Mouse (Mus musculus): Measurements from ENCODE around the gene 4931406C07Rik. TPM values are rescaled to one million over a fixed set of nuclear protein-coding genes. Genes with fewer than 3 reads are reported as not detected.
A peak's percentile ranks its signal among the peaks of the same experiment; 100 is the strongest.

Gene 4931406C07Rik
- polyA plus RNA-seq, 1 experiment from 2014 or later: 15.4 TPM

GRCm38 (mm10) chr9:15279649-15280490, 26.4 kb downstream of the 4931406C07Rik start, which contains the start of gene Med17:
Med17 (minus strand) TSS chr9:15279931.
- H3K27ac ChIP-seq: peak within 1 kb of the TSS; percentile 93
- peak; percentile 99 for ATAC-seq (ENCODE audit: low FRiP score)
- peaks cover 27% of the 10 kb centered on the region for H3K4me1 ChIP-seq (replicated peaks)
- peaks cover 26% of the 10 kb centered on the region for H3K36me3 ChIP-seq
- no peaks in the 10 kb centered on the region for H3K27me3 ChIP-seq
- 1% methylated on average over 57 of the region's 57 CpGs for WGBS
- H3K4me3 ChIP-seq: peak within 1 kb of the TSS; percentile 95
- peak within 1 kb of the TSS; percentile 97 for H3K9ac ChIP-seq
- H3K4me2 ChIP-seq: peak within 1 kb of the TSS; percentile 82
- H3K9me3 ChIP-seq: no peaks in the 10 kb centered on the region

- WGBS: 10% methylated on average over 19 of the region's 19 CpGs
- H3K4me3 ChIP-seq: peak overlapping the region; percentile 95
Measured at GRCm38 (mm10) chr9:15279139-15279648, 27.1 kb downstream of the 4931406C07Rik start.

GRCm38 (mm10) chr9:15278343-15278742, 27.9 kb downstream of the 4931406C07Rik start:
- Histone ChIP-seq H3K4me3 (no peak overlapping the region), H3K4me1 (replicated peaks) (peaks cover 27% of the 10 kb centered on the region), H3K9me3 (no peaks in the 10 kb centered on the region), H3K27ac (no peak overlapping the region), H3K36me3 (peaks cover 36% of the 10 kb centered on the region), H3K27me3 (no peaks in the 10 kb centered on the region), H3K4me2 (peak overlapping the region; percentile 82; the same call in 1 of the 2 replicates), H3K9ac (peak overlapping the region; percentile 97; the same call in 1 of the 2 replicates)
- 92% methylated on average over 3 of the region's 3 CpGs for WGBS
- no peak for ATAC-seq (ENCODE audit: low FRiP score)

More at GRCm38 (mm10) chr9:15279139-15279648, 27.1 kb downstream of the 4931406C07Rik start:
- Histone ChIP-seq H3K4me2 (peak overlapping the region; percentile 82), H3K27me3 (no peaks in the 10 kb centered on the region), H3K4me1 (replicated peaks) (peaks cover 27% of the 10 kb centered on the region), H3K9me3 (no peaks in the 10 kb centered on the region), H3K27ac (peak overlapping the region; percentile 93), H3K36me3 (peaks cover 30% of the 10 kb centered on the region), H3K9ac (peak overlapping the region; percentile 97)
- no peak for ATAC-seq (ENCODE audit: low FRiP score)

- Histone ChIP-seq H3K4me3 (no peak overlapping the region), H3K4me2 (no peak overlapping the region), H3K27ac (no peak overlapping the region), H3K27me3 (no peaks in the 10 kb centered on the region), H3K36me3 (peaks cover 51% of the 10 kb centered on the region), H3K4me1 (replicated peaks) (peaks cover 27% of the 10 kb centered on the region), H3K9me3 (no peaks in the 10 kb centered on the region), H3K9ac (no peak overlapping the region)
- 93% methylated on average over 4 of the region's 4 CpGs for WGBS
- no peak for ATAC-seq (ENCODE audit: low FRiP score)
Measured at GRCm38 (mm10) chr9:15276855-15277254, 29.4 kb downstream of the 4931406C07Rik start.

- Histone ChIP-seq H3K4me2 (no peak overlapping the region), H3K36me3 (peaks cover 79% of the 10 kb centered on the region), H3K27ac (no peak overlapping the region), H3K4me3 (no peak overlapping the region), H3K9ac (no peak overlapping the region), H3K4me1 (replicated peaks) (peaks cover 15% of the 10 kb centered on the region), H3K27me3 (no peaks in the 10 kb centered on the region), H3K9me3 (no peaks in the 10 kb centered on the region)
- ATAC-seq (ENCODE audit: low FRiP score): no peak
- 94% methylated on average over 2 of the region's 2 CpGs for WGBS
Measured at GRCm38 (mm10) chr9:15273981-15274380, 32.3 kb downstream of the 4931406C07Rik start.

GRCm38 (mm10) chr9:15263487-15263886, 42.8 kb downstream of the 4931406C07Rik start:
- no peak for ATAC-seq (ENCODE audit: low FRiP score)
- WGBS: 96% methylated on average over 10 of the region's 10 CpGs
- Histone ChIP-seq H3K4me2 (no peak overlapping the region), H3K4me1 (replicated peaks) (no peaks in the 10 kb centered on the region), H3K27me3 (no peaks in the 10 kb centered on the region), H3K9me3 (no peaks in the 10 kb centered on the region), H3K9ac (no peak overlapping the region), H3K36me3 (peaks cover 90% of the 10 kb centered on the region), H3K27ac (no peak overlapping the region), H3K4me3 (no peak overlapping the region)

- Histone ChIP-seq H3K27ac (no peak overlapping the region), H3K9me3 (no peaks in the 10 kb centered on the region), H3K4me3 (no peak overlapping the region), H3K9ac (no peak overlapping the region), H3K4me1 (replicated peaks) (no peaks in the 10 kb centered on the region), H3K36me3 (peaks cover 76% of the 10 kb centered on the region), H3K4me2 (no peak overlapping the region), H3K27me3 (no peaks in the 10 kb centered on the region)
- ATAC-seq (ENCODE audit: low FRiP score): no peak
- 96% methylated on average over 8 of the region's 8 CpGs for WGBS
Measured at GRCm38 (mm10) chr9:15261980-15262379, 44.3 kb downstream of the 4931406C07Rik start.

- H3K9ac ChIP-seq: no peak overlapping the region
- H3K9me3 ChIP-seq: no peaks in the 10 kb centered on the region
- no peaks in the 10 kb centered on the region for H3K27me3 ChIP-seq
- ATAC-seq (ENCODE audit: low FRiP score): no peak
- H3K27ac ChIP-seq: no peak overlapping the region
- H3K36me3 ChIP-seq: peaks cover 22% of the 10 kb centered on the region
- H3K4me2 ChIP-seq: no peak overlapping the region
- WGBS: 79% methylated on average over 3 of the region's 3 CpGs
- H3K4me1 ChIP-seq (replicated peaks): no peaks in the 10 kb centered on the region
- H3K4me3 ChIP-seq: no peak overlapping the region
Measured at GRCm38 (mm10) chr9:15256214-15256613, 50.0 kb downstream of the 4931406C07Rik start.

- no peak overlapping the region for H3K9ac ChIP-seq
- WGBS: 88% methylated on average over 7 of the region's 7 CpGs
- H3K27ac ChIP-seq: no peak overlapping the region
- no peak for ATAC-seq (ENCODE audit: low FRiP score)
- H3K4me3 ChIP-seq: no peak overlapping the region
- no peaks in the 10 kb centered on the region for H3K4me1 ChIP-seq (replicated peaks)
- H3K9me3 ChIP-seq: no peaks in the 10 kb centered on the region
- H3K36me3 ChIP-seq: peaks cover 7% of the 10 kb centered on the region
- no peaks in the 10 kb centered on the region for H3K27me3 ChIP-seq
- H3K4me2 ChIP-seq: no peak overlapping the region
Measured at GRCm38 (mm10) chr9:15254501-15254900, 51.7 kb downstream of the 4931406C07Rik start.

- H3K27ac ChIP-seq: no peak overlapping the region
- H3K36me3 ChIP-seq: no peaks in the 10 kb centered on the region
- ATAC-seq (ENCODE audit: low FRiP score): no peak
- H3K9ac ChIP-seq: no peak overlapping the region
- H3K9me3 ChIP-seq: no peaks in the 10 kb centered on the region
- no peak overlapping the region for H3K4me3 ChIP-seq
- H3K4me1 ChIP-seq (replicated peaks): no peaks in the 10 kb centered on the region
- H3K27me3 ChIP-seq: no peaks in the 10 kb centered on the region
- WGBS: 67% methylated on average over 7 of the region's 7 CpGs
- H3K4me2 ChIP-seq: no peak overlapping the region
Measured at GRCm38 (mm10) chr9:15252196-15252595, 54.1 kb downstream of the 4931406C07Rik start.

- Histone ChIP-seq H3K4me3 (no peak overlapping the region), H3K9ac (no peak overlapping the region), H3K4me2 (no peak overlapping the region), H3K27me3 (no peaks in the 10 kb centered on the region), H3K36me3 (no peaks in the 10 kb centered on the region), H3K27ac (no peak overlapping the region), H3K4me1 (replicated peaks) (no peaks in the 10 kb centered on the region), H3K9me3 (no peaks in the 10 kb centered on the region)
- ATAC-seq (ENCODE audit: low FRiP score): no peak
- 82% methylated on average over 7 of the region's 7 CpGs for WGBS
Measured at GRCm38 (mm10) chr9:15250376-15250775, 55.9 kb downstream of the 4931406C07Rik start.

- WGBS: 79% methylated on average over 14 of the region's 14 CpGs
- H3K9me3 ChIP-seq: no peaks in the 10 kb centered on the region
- H3K9ac ChIP-seq: no peak overlapping the region
Measured at GRCm38 (mm10) chr9:15245319-15246075, 60.8 kb downstream of the 4931406C07Rik start.

More at GRCm38 (mm10) chr9:15245319-15246075, 60.8 kb downstream of the 4931406C07Rik start:
- Histone ChIP-seq H3K4me3 (no peak overlapping the region), H3K36me3 (no peaks in the 10 kb centered on the region), H3K27ac (no peak overlapping the region), H3K4me2 (no peak overlapping the region), H3K27me3 (peaks cover 2% of the 10 kb centered on the region; the same call in 1 of the 2 replicates), H3K4me1 (replicated peaks) (no peaks in the 10 kb centered on the region)
- no peak for ATAC-seq (ENCODE audit: low FRiP score)

Measured in hindbrain, embryonic 13.5 days (tissue).